Mouse (Mus musculus) hindbrain, embryonic 15.5 days (tissue): ENCODE measurements around the gene Wnt4. TPM values are rescaled to one million over a fixed set of nuclear protein-coding genes. Genes with fewer than 3 reads are reported as not detected.

ENCODE experiments used
- ATAC-seq: fragments of 200-750 bp; cut with Nextera tagmentation; 2 replicates; pipeline ENCODE4 v1.8.0; 2017; ENCODE audit warnings: low read depth, moderate number of reproducible peaks, moderate TSS enrichment; ENCODE audit not compliant: low FRiP score
- H3K27ac ChIP-seq: fragments of 300-500 bp; sonication (generic); replicated peaks from 2 replicates; pipeline ENCODE4 v1.5.1; 2015; ENCODE audit warnings: mild to moderate bottlenecking, inconsistent platforms
- H3K27me3 ChIP-seq: fragments of 300-500 bp; sonication (generic); 2 replicates; pipeline ENCODE4 v1.6.1; 2015; ENCODE audit warnings: control low read depth, inconsistent platforms
- H3K36me3 ChIP-seq: fragments of 300-500 bp; sonication (generic); 2 replicates; pipeline ENCODE4 v1.6.1; 2015; ENCODE audit warnings: control low read depth, inconsistent platforms
- H3K4me1 ChIP-seq: fragments of 300-500 bp; sonication (generic); replicated peaks from 2 replicates; pipeline ENCODE4 v1.6.1; 2015; ENCODE audit warnings: control low read depth, inconsistent platforms
- H3K4me2 ChIP-seq: fragments of 300-500 bp; sonication (generic); 2 replicates; pipeline ENCODE4 v1.6.1; 2015; ENCODE audit warnings: moderate library complexity, mild to moderate bottlenecking, inconsistent platforms
- H3K4me3 ChIP-seq: fragments of 300-500 bp; sonication (generic); 2 replicates; pipeline ENCODE4 v1.5.1; 2015; ENCODE audit warnings: mild to moderate bottlenecking, inconsistent platforms
- H3K9ac ChIP-seq: fragments of 300-500 bp; sonication (generic); 2 replicates; pipeline ENCODE4 v1.6.1; 2015; ENCODE audit warnings: inconsistent platforms
- H3K9me3 ChIP-seq: fragments of 300-500 bp; sonication (generic); 2 replicates; pipeline ENCODE4 v1.6.1; 2016; ENCODE audit warnings: control low read depth, inconsistent platforms
- WGBS: fragments of 180-500 bp; shearing (Covaris S2); methylation state at CpG from one replicate; pipeline ENCODE4 v1.1.7; 2015; 5-methylcytosine and 5-hydroxymethylcytosine counted together
- polyA plus RNA-seq: library from polyadenylated mRNA; unstranded; fragments of >200 nt; fragmentation: Nextera tagmentation; extraction: Ambion mirVana; gene quantifications from 2 replicates; pipeline ENCODE4 v1.2.1, GENCODE M21; 2015

The Wnt4 gene
- polyA plus RNA-seq, 1 experiment from 2014 or later: 3.8 TPM

GRCm38 (mm10) chr4:137261826-137262225, 15.5 kb upstream of the Wnt4 start:
- Histone ChIP-seq H3K9me3 (no peaks in the 10 kb centered on the region), H3K36me3 (no peaks in the 10 kb centered on the region), H3K9ac (no peak overlapping the region), H3K4me1 (no peaks in the 10 kb centered on the region), H3K4me2 (no peak overlapping the region), H3K27me3 (no peaks in the 10 kb centered on the region), H3K27ac (no peak overlapping the region), H3K4me3 (no peak overlapping the region)
- no peak for ATAC-seq
- WGBS: 89% methylated on average over 6 of the region's 6 CpGs

- Histone ChIP-seq H3K27ac (no peak overlapping the region), H3K27me3 (no peaks in the 10 kb centered on the region), H3K9ac (no peak overlapping the region), H3K4me3 (no peak overlapping the region), H3K36me3 (no peaks in the 10 kb centered on the region), H3K4me2 (no peak overlapping the region), H3K9me3 (no peaks in the 10 kb centered on the region), H3K4me1 (no peaks in the 10 kb centered on the region)
- 82% methylated on average over 13 of the region's 13 CpGs for WGBS
- no peak for ATAC-seq
Measured at GRCm38 (mm10) chr4:137264066-137264465, 13.2 kb upstream of the Wnt4 start.

- H3K9ac ChIP-seq: no peak overlapping the region
- ATAC-seq: no peak
Measured at GRCm38 (mm10) chr4:137265116-137265515, 12.2 kb upstream of the Wnt4 start.

GRCm38 (mm10) chr4:137268541-137268940, 8.7 kb upstream of the Wnt4 start:
- H3K27me3 ChIP-seq: peaks cover 3% of the 10 kb centered on the region; the same call in 1 of the 2 replicates
- no peak overlapping the region for H3K4me2 ChIP-seq
- H3K9me3 ChIP-seq: no peaks in the 10 kb centered on the region
- H3K4me1 ChIP-seq: no peaks in the 10 kb centered on the region
- H3K36me3 ChIP-seq: no peaks in the 10 kb centered on the region
- H3K9ac ChIP-seq: no peak overlapping the region
- H3K27ac ChIP-seq: no peak overlapping the region
- H3K4me3 ChIP-seq: no peak overlapping the region
- 87% methylated on average over 8 of the region's 8 CpGs for WGBS
- ATAC-seq: no peak

More at GRCm38 (mm10) chr4:137265116-137265515, 12.2 kb upstream of the Wnt4 start:
- Histone ChIP-seq H3K9me3 (no peaks in the 10 kb centered on the region), H3K27ac (no peak overlapping the region), H3K4me1 (no peaks in the 10 kb centered on the region), H3K4me2 (no peak overlapping the region), H3K36me3 (no peaks in the 10 kb centered on the region), H3K4me3 (no peak overlapping the region), H3K27me3 (no peaks in the 10 kb centered on the region)
- WGBS: 83% methylated on average over 5 of the region's 5 CpGs

GRCm38 (mm10) chr4:137271856-137272255, 5.4 kb upstream of the Wnt4 start:
- WGBS: 83% methylated on average over 8 of the region's 8 CpGs
- peaks cover 17% of the 10 kb centered on the region for H3K27me3 ChIP-seq
- no peaks in the 10 kb centered on the region for H3K36me3 ChIP-seq
- no peak for ATAC-seq
- H3K9me3 ChIP-seq: no peaks in the 10 kb centered on the region
- H3K9ac ChIP-seq: no peak overlapping the region
- peaks cover 5% of the 10 kb centered on the region for H3K4me1 ChIP-seq
- no peak overlapping the region for H3K4me3 ChIP-seq
- no peak overlapping the region for H3K27ac ChIP-seq
- H3K4me2 ChIP-seq: no peak overlapping the region

GRCm38 (mm10) chr4:137274304-137274703, 3.0 kb upstream of the Wnt4 start:
- no peak for ATAC-seq
- Histone ChIP-seq H3K9me3 (no peaks in the 10 kb centered on the region), H3K27ac (no peak overlapping the region), H3K9ac (no peak overlapping the region), H3K4me2 (no peak overlapping the region), H3K27me3 (peaks cover 26% of the 10 kb centered on the region), H3K4me1 (peaks cover 29% of the 10 kb centered on the region), H3K4me3 (no peak overlapping the region), H3K36me3 (no peaks in the 10 kb centered on the region)
- 18% methylated on average over 6 of the region's 6 CpGs for WGBS

- H3K27me3 ChIP-seq: peaks cover 29% of the 10 kb centered on the region
- ATAC-seq: peak; percentile 32
- peak overlapping the region; percentile 93 for H3K4me2 ChIP-seq
- H3K36me3 ChIP-seq: no peaks in the 10 kb centered on the region
- H3K4me1 ChIP-seq: peaks cover 34% of the 10 kb centered on the region
- peak overlapping the region; percentile 48 for H3K4me3 ChIP-seq
- H3K9me3 ChIP-seq: no peaks in the 10 kb centered on the region
- 2% methylated on average over 31 of the region's 46 CpGs for WGBS
- no peak overlapping the region for H3K27ac ChIP-seq
- H3K9ac ChIP-seq: peak overlapping the region; percentile 57
Measured at GRCm38 (mm10) chr4:137276443-137277165, 685 bp upstream of the Wnt4 start.

- WGBS: under 1% methylated on average over 43 of the region's 71 CpGs
Measured at GRCm38 (mm10) chr4:137277600-137278143, 383 bp downstream of the Wnt4 start.

GRCm38 (mm10) chr4:137278144-137279040, 1.1 kb downstream of the Wnt4 start:
- 1% methylated on average over 21 of the region's 22 CpGs for whole genome bisulfite sequencing
- H3K9me3 ChIP-seq: no peaks in the 10 kb centered on the region
- peaks cover 30% of the 10 kb centered on the region for H3K27me3 ChIP-seq
- H3K9ac ChIP-seq: peak overlapping the region; percentile 57
- peak overlapping the region; percentile 93 for H3K4me2 ChIP-seq
- H3K36me3 ChIP-seq: no peaks in the 10 kb centered on the region
- ATAC-seq: peak; percentile 55; the same call in 1 of the 2 replicates
- no peak overlapping the region for H3K27ac ChIP-seq
- H3K4me1 ChIP-seq: peaks cover 42% of the 10 kb centered on the region
- peak overlapping the region; percentile 48 for H3K4me3 ChIP-seq

More at GRCm38 (mm10) chr4:137277600-137278143, 383 bp downstream of the Wnt4 start:
- Histone ChIP-seq H3K36me3 (no peaks in the 10 kb centered on the region), H3K9me3 (no peaks in the 10 kb centered on the region), H3K4me2 (peak overlapping the region; percentile 93), H3K4me3 (peak overlapping the region; percentile 48), H3K27ac (0 out of 2 replicates have a peak overlapping the region, but pooled peaks have one; percentile 4), H3K9ac (peak overlapping the region; percentile 57), H3K4me1 (peaks cover 36% of the 10 kb centered on the region), H3K27me3 (peaks cover 29% of the 10 kb centered on the region)
- no peak for ATAC-seq

- no peak overlapping the region for H3K27ac ChIP-seq
- H3K9me3 ChIP-seq: no peaks in the 10 kb centered on the region
- no peak overlapping the region for H3K9ac ChIP-seq
- H3K36me3 ChIP-seq: no peaks in the 10 kb centered on the region
- H3K4me1 ChIP-seq: peaks cover 42% of the 10 kb centered on the region
- no peak overlapping the region for H3K4me3 ChIP-seq
- no peak for ATAC-seq
- H3K27me3 ChIP-seq: peaks cover 29% of the 10 kb centered on the region
- peak overlapping the region; percentile 93; the same call in 1 of the 2 replicates for H3K4me2 ChIP-seq
- whole genome bisulfite sequencing: 9% methylated on average over 5 of the region's 5 CpGs
Measured at GRCm38 (mm10) chr4:137279346-137279745, 2.1 kb downstream of the Wnt4 start.

- 74% methylated on average over 3 of the region's 3 CpGs for WGBS
- no peak for ATAC-seq
- Histone ChIP-seq H3K36me3 (no peaks in the 10 kb centered on the region), H3K4me1 (peaks cover 42% of the 10 kb centered on the region), H3K27me3 (peaks cover 19% of the 10 kb centered on the region), H3K4me2 (no peak overlapping the region), H3K27ac (no peak overlapping the region), H3K4me3 (no peak overlapping the region), H3K9me3 (no peaks in the 10 kb centered on the region), H3K9ac (no peak overlapping the region)
Measured at GRCm38 (mm10) chr4:137281273-137281672, 4.0 kb downstream of the Wnt4 start.

- Histone ChIP-seq H3K4me2 (no peak overlapping the region), H3K27ac (no peak overlapping the region), H3K9me3 (no peaks in the 10 kb centered on the region), H3K9ac (no peak overlapping the region), H3K4me3 (no peak overlapping the region), H3K27me3 (peaks cover 13% of the 10 kb centered on the region), H3K36me3 (no peaks in the 10 kb centered on the region), H3K4me1 (peaks cover 34% of the 10 kb centered on the region)
- no peak for ATAC-seq
- WGBS: 89% methylated on average over 5 of the region's 5 CpGs
Measured at GRCm38 (mm10) chr4:137282122-137282521, 4.8 kb downstream of the Wnt4 start.
